In genomic region chr1:38499500-38499899, GRCm38 (mm10) we compare ENCODE assay signal across 25 mouse cellular contexts.
DNase-seq lines count a peak whose midpoint lies in the region; ATAC-seq and TF ChIP-seq lines count a peak whose summit lies in the region.
"Had no signal": no experiment of that assay in that cellular context is flagged by ENCODE, and none has a peak within 500 bp of the region (broad histone marks: within the 10 kb centered on the region; RNA-seq: fewer than 3 reads in every experiment).

No protein-coding gene starts in this region.

- no peak for TF ChIP-seq CTCF in liver, embryonic 14.5 days (IDR thresholded peaks at IDR 0.05; ENCODE audit: low read depth)

- no peak overlapping the region for H3K4me2 ChIP-seq in midbrain, embryonic 11.5 days
- H3K4me2 ChIP-seq in liver, embryonic 14.5 days (ENCODE audit: low read depth): no peak overlapping the region
- H3K4me2 ChIP-seq: forebrain, embryonic 12.5 days; hindbrain, embryonic 15.5 days; lung, embryonic 15.5 days had no signal

- no peak overlapping the region for H3K27ac ChIP-seq in midbrain, embryonic 11.5 days (ENCODE audit: low read depth, low read length)
- no peak overlapping the region for H3K27ac ChIP-seq in midbrain, embryonic 10.5 days (replicated peaks)
- no peak overlapping the region for H3K27ac ChIP-seq in liver, embryonic 14.5 days
- H3K27ac ChIP-seq: embryonic facial prominence, embryonic 10.5 days; forebrain, embryonic 12.5 days; hindbrain, embryonic 15.5 days; layer of hippocampus, adult 2 months; lung, embryonic 15.5 days; macrophage had no signal

- H3K4me1 ChIP-seq in midbrain, embryonic 11.5 days (ENCODE audit: control insufficient read depth, insufficient read depth, low read length): peaks cover 9% of the 10 kb centered on the region
- H3K4me1 ChIP-seq in midbrain, embryonic 10.5 days: peaks cover 30% of the 10 kb centered on the region
- peaks cover 10 to 21% of the 10 kb centered on the region in 2 experiments for H3K4me1 ChIP-seq in liver, embryonic 14.5 days (replicated peaks; ENCODE audit: control insufficient read depth in 2 of 2, insufficient read depth in 2 of 2, low read length in 1 of 2)

- ATAC-seq in midbrain, embryonic 11.5 days (ENCODE audit: low FRiP score): no peak
- peak; percentile 31; the same call in 1 of the 2 replicates for ATAC-seq in erythroid progenitor cell, adult 5-6 weeks (replicated peaks; ENCODE audit: low FRiP score, poor library complexity, severe bottlenecking)
- peak; percentile 56; the same call in 1 of the 2 replicates for ATAC-seq in liver, embryonic 14.5 days (ENCODE audit: insufficient read depth)
- ATAC-seq: CD4-positive, CD25-positive, alpha-beta regulatory T cell, adult 4 months had no signal

- no peaks in the 10 kb centered on the region for H3K27me3 ChIP-seq in midbrain, embryonic 11.5 days (ENCODE audit: control insufficient read depth, insufficient read depth, low read length)
- no peaks in the 10 kb centered on the region for H3K27me3 ChIP-seq in midbrain, embryonic 10.5 days (ENCODE audit: low read depth, poor library complexity, severe bottlenecking)
- no peaks in the 10 kb centered on the region for H3K27me3 ChIP-seq in liver, embryonic 14.5 days (ENCODE audit: control insufficient read depth, insufficient read depth, low read length)
- H3K27me3 ChIP-seq: forebrain, embryonic 12.5 days; hindbrain, embryonic 15.5 days; lung, embryonic 15.5 days had no signal

- H3K36me3 ChIP-seq in midbrain, embryonic 11.5 days (ENCODE audit: control insufficient read depth, insufficient read depth, low read length): no peaks in the 10 kb centered on the region
- H3K36me3 ChIP-seq in midbrain, embryonic 10.5 days: no peaks in the 10 kb centered on the region
- no peaks in the 10 kb centered on the region for H3K36me3 ChIP-seq in liver, embryonic 14.5 days (replicated peaks; ENCODE audit: control insufficient read depth, insufficient read depth, low read depth)
- H3K36me3 ChIP-seq: embryonic facial prominence, embryonic 10.5 days; forebrain, embryonic 12.5 days; hindbrain, embryonic 15.5 days; lung, embryonic 15.5 days had no signal

- peak; percentile 72 for DNase-seq in midbrain, embryonic 11.5 days (ENCODE audit: low spot score, missing footprints)
- DNase-seq in midbrain, embryonic 10.5 days (ENCODE audit: low spot score): no peak
- DNase-seq in liver, embryonic 14.5 days (ENCODE audit: low read depth in 3 of 3, low spot score in 3 of 3): peak; percentile 23 to 37 (median 25)
- DNase-seq in embryo, embryonic 11 days: no peak
- DNase-seq in lung, postnatal 10 days: no peak
- DNase-seq in spleen, postnatal 36 days (ENCODE audit: low spot score in 2 of 2): no peak
- DNase-seq in right cerebral cortex, postnatal 4 days: no peak
- DNase-seq: adrenal gland, adult 2 months; cerebellum, adult 9-10 months; gastrocnemius, postnatal 25 days; heart, postnatal 4 days; kidney, adult 8-10 months; kidney, postnatal 14 days; layer of hippocampus, postnatal 36 days; midbrain, embryonic 14.5 days; right cerebral cortex, postnatal 25 days; thymus, postnatal 25 days had no signal

- no peaks in the 10 kb centered on the region for H3K9me3 ChIP-seq in midbrain, embryonic 11.5 days (ENCODE audit: control insufficient read depth, low read length)
- no peaks in the 10 kb centered on the region for H3K9me3 ChIP-seq in midbrain, embryonic 10.5 days (replicated peaks)
- H3K9me3 ChIP-seq in liver, embryonic 14.5 days (ENCODE audit: control insufficient read depth, low read length): no peaks in the 10 kb centered on the region
- H3K9me3 ChIP-seq: embryonic facial prominence, embryonic 10.5 days; forebrain, embryonic 12.5 days; hindbrain, embryonic 15.5 days; lung, embryonic 15.5 days had no signal

- TF ChIP-seq EP300 in liver, embryonic 14.5 days (IDR thresholded peaks at IDR 0.05; ENCODE audit: low read depth): peak; percentile 62

- no peak overlapping the region for H3K4me3 ChIP-seq in midbrain, embryonic 11.5 days (ENCODE audit: low read depth, low read length)
- no peak overlapping the region for H3K4me3 ChIP-seq in midbrain, embryonic 10.5 days
- no peak overlapping the region for H3K4me3 ChIP-seq in liver, embryonic 14.5 days (ENCODE audit: insufficient read depth in 1 of 2, low read depth in 2 of 2, low read length in 2 of 2)
- H3K4me3 ChIP-seq: embryonic facial prominence, embryonic 10.5 days; forebrain, embryonic 12.5 days; hindbrain, embryonic 15.5 days; layer of hippocampus, adult 2 months; lung, embryonic 15.5 days had no signal

- 86% methylated on average over 6 of the region's 6 CpGs for WGBS in midbrain, embryonic 11.5 days
- WGBS in midbrain, embryonic 10.5 days: 83% methylated on average over 6 of the region's 6 CpGs
- WGBS in liver, embryonic 14.5 days (ENCODE audit: insufficient replicate concordance): 2% methylated on average over 6 of the region's 6 CpGs

- H3K9ac ChIP-seq in midbrain, embryonic 11.5 days (ENCODE audit: low read length): no peak overlapping the region
- H3K9ac ChIP-seq in liver, embryonic 14.5 days (replicated peaks): no peak overlapping the region
- H3K9ac ChIP-seq: forebrain, embryonic 12.5 days; hindbrain, embryonic 15.5 days; lung, embryonic 15.5 days had no signal

Comparison
In these comparisons a context has a peak if more than half of its experiments do, and no peak if none do; other contexts are left out.
1. DNase-seq: peak in midbrain, embryonic 11.5 days (single experiment) and liver, embryonic 14.5 days (3 of 3); none in midbrain, embryonic 10.5 days (single experiment), embryo, embryonic 11 days (single experiment), lung, postnatal 10 days (single experiment), spleen, postnatal 36 days (0 of 2) and right cerebral cortex, postnatal 4 days (single experiment).